Mouse (Mus musculus) gastrocnemius, postnatal 10 days (tissue): ENCODE results near the gene Gm2115. TPM values are rescaled to one million over a fixed set of nuclear protein-coding genes. Genes with fewer than 3 reads are reported as not detected.

Experiments
- DNase-seq: peaks from one replicate; pipeline ENCODE4 v3.0.0; 2021; ENCODE audit warnings: mixed read lengths
- total RNA-seq, 2 experiments: library from RNA; stranded (reverse); gene quantifications; 2 replicates each; pipeline ENCODE4 v1.2.3; 2021

Gene Gm2115
- total RNA-seq, 2 experiments from 2014 or later: 0.59 to 0.65 TPM

DNA sequence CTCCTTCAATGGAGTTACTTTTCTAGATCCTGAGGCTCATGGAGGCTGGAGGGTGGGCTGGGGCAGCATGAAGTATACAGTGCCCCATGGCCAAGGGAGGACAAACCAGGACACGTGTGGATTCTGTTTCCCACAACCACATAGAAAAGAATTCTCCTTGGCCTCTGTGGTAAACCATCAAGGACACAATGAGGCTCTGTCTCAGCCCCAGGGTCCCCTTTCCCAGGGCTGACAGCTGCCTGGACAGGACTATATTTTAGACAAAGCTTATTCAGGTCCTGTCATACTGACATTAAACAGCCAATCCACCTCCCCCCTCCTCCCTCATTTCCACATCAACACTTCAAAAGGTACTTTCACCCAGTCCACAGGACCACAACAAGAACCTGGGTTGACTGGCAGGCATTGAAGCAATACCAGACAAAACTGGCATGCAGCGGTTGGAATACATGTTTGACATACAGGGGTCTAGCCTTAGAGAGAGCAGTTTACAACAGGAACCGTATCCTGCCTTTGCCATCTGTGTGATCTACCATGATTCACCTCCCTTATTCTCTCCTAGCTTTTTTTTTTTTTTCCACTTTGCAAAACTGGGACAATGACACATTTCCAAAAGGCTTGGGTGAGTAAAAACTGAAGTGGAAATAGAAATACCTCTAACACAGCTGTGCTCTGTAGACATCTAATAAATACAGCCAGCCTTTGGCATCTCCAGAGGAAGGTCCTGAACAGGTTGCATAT is 57.8 kb downstream of the Gm2115 start:
- DNase-seq: no peak

DNA sequence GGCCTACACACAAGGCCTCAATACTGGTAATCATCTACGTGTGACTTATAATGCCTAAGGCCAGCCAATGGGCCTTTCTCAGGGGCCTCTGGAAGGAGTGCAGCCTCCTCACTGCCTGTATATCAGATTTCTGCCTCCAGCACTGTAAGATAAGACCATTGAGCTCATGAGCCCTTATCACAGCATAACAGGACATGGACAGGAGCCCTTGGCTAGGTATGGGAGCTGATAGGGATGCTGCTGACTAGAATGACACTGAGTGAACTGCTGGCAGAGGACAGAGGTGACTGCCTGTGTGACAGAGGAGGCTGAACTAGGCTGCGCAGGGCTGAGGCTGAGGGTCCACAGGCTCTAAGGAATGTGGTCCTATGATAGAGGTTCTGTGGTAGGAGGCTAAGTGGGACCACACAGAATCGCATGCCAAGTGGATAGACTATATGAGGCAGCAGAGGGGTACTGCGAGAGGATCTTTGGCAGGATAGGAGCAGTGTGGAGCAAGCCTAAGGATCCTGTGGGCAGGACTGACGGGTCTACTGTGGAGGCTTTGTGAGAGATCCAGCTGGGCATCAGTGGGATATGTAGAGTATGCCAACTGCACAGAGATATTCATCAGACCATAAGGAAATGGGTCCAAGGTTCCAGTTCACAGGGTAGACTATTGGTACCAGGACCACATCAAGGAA is 58.5 kb downstream of the Gm2115 start:
- DNase-seq: no peak

DNA sequence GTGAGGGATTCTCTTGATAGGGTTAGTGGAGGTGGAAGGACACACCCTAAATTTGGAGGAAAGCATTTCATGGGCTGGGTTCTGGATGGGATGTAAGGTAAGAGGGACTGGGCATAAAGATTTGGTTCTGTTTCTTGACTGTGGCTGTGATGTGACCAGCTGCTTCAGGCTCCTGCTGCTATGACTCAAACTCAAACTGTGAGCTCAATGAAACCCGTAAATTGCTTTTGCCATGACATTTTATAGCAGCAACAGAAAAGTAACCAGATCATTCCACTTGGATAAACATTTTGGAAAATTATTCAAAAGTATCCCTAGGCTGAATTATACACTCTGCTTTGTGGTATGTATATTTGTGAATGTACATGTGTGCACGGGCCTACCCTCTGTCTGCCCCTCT is 61.9 kb downstream of the Gm2115 start:
- no peak for DNase-seq

DNA sequence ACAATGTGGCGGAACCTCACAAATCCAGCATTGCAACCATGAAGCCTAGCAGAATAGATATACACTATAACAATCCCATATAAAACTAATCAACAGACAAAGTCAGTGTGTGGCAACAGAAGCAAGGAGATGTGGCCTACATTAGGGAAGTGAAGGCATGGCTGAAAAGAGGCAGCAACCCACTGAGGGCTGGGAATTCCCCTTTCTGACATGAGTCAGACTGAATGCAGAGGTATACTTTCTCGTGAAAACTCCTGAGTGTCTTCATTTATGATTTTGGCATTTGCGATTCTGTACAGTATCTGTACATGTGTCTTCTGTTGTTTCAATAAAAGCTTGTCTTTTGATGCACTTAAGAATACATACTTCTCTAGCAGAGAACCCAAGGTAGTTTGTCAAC is 62.6 kb downstream of the Gm2115 start:
- DNase-seq: no peak

DNA sequence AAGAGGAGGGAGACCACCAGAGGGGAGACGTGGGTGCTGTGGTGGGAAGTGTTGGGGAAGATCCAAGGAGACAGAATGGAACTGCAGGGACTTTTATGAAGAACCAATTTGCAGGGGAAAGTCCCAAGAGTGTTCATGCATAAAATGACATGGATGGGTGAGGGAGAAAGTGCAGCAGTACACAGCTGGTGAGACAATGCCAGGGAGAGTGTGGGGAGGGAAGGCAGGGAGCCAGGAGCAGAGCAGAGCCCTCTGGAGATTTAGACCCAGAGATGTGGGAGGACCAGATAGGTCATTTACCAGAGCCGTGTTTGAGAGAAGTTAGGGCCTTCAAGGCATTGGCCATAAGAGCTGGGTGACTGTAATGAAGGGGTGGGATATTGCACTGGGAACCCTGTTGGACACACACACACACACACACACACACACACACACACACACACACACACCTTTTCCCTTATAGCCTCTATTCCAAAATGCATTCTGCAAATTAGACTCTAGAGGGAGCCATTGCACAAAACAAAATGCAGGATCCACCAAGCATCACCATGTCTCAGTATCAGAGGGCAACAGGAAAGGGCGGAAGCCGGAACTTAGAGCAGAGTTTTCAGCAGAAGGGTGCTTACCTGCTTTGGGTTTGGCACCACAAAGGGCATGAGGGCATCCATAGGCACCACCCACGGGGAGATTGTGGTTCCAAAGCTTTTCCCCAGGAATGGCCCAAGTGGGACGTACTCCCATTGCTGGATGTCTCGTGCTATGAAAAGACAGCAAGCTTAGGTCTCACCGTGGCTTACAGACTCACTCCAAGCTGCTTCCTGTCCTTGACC is 65.5 kb downstream of the Gm2115 start:
- DNase-seq: no peak

DNA sequence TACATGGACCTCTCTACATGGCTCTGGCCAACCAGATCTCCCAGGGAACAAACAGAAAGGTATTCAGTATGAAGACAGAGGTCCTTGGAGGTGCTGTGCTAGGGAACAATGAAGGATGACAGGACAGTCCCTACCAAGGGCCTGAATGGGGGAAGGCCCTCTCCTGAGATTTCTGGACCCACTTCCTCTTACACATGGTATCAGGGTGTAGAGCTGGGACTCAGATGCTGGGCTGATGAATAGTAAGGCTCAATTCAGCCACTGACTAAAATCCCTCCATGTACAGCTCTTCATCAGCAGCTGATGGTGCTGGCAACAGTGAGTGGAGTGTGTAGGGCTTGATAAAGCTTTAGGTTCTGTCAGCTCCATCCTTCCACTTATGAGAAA is 66.2 kb downstream of the Gm2115 start:
- DNase-seq: no peak

DNA sequence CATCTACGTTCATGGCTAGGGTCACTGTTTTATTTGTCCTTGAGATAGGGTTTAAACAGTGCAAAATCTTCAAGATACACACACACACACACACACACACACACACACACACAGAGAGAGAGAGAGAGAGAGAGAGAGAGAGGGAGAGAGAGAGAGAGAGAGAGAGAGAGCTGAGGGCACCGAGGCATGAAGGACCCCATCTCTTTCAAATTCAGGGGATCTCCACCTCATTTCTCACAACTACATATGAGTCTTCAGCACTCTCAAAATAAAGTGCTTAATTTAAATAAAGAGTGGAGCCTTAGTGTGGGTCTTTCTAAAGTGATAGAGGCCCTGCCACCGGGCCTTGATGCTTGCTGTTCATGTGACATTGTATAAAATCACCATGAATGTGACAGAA is 67.2 kb downstream of the Gm2115 start:
- no peak for DNase-seq

DNA sequence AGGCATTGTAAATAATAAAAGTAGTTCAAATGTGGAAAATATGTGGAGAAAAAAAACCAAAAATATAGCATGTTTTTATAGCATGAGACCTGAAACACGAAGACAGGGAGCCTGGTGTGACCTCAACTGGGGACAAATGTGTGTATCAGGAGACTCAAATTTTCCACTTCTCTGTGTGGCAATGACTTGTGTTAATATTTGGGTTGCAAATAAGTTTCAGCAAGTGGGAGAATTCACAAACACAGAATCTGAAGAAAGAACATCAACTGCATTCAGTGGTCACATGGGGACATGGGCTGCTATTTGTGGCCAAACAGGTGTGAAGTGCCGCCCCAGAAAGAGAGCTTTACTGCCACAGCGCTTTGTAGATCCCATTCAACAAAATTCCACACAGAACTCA is 67.9 kb downstream of the Gm2115 start:
- DNase-seq: no peak

DNA sequence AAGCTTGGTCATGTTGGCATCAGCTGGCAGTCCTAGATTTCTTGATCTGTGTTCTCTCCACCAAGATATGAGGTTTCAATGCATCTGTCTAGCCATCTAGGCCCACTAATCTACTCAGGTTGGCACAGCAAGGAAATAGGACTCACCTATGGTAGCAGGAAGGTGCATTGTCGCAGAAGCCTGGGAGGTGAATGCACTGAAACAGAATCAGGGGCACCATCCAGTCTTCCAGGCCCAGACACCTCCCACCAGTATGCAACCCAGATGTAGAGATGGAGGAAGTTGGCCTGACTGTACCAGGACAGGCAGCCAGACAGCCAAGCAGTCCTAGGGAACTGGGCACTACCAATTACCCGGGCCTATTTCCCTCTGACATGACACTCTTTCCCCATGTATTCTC is 71.9 kb downstream of the Gm2115 start:
- no peak for DNase-seq

DNA sequence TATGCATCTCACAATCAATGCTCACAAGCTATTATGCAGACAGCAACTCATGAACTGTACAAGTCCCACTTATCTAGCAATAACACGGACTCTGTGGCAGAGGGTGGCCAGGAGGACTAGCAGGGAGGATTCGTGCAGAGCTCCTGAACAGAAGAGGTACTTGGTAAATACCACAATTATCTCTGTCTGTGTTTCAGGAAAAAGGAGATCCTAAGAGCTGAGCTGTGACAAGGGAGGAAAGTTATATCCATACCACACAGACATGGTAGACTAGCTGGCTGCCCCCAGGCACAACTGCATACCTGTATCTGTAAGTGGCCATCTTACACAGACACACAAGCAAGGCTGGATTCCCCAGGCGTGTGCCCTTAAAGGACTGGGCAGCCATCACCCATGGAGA is 72.6 kb downstream of the Gm2115 start:
- DNase-seq: no peak

DNA sequence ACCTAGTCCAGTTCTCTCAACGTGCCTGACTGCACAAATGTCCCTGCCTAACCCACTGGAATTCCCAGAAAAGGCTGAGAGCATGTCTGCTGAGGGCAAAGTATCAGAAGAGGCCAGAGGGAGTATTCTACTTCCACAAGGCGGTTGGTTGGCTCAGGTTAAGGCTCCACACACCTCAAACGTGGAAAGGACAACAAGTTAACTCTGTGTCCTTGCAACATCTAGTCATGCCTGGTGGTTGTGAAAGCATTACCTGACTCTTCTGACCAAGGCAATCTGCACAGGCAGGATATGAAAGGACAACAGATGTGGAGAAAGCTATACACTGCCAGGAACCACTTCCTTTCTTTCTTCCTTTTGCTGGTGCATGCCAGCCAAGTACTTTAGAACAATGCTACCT is 75.7 kb downstream of the Gm2115 start:
- DNase-seq: no peak

DNA sequence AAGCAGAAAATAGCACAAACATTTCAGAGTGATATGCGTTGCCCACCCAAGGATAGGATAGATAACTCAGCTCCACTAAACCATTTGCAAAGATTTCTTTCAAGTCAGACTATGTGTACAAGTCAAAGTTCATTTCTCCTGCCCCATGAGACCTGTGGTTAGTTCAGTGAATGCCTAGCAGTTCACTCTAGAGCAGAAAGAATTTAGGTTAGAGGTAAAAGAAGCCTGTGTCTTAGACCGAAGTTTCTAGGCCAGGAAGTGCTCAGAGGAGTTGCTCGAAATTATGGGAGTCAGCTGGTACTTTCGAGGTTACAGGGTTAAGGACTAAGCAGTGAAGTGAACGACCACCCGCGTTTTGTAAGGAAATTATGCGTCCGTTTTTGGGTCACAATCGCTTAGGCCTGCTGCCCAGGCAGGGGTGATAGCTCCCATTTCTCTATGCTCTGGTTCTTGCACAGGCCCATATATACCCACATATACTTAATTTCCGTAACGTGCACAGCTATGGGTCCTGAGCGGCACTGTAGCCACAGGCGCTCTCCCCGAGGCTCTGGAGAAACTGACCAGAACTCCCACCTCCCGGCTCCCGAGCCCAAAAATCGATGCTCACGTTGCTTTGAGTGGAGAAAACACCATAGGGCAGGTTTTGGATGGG is 76.4 kb downstream of the Gm2115 start:
- DNase-seq: no peak

DNA sequence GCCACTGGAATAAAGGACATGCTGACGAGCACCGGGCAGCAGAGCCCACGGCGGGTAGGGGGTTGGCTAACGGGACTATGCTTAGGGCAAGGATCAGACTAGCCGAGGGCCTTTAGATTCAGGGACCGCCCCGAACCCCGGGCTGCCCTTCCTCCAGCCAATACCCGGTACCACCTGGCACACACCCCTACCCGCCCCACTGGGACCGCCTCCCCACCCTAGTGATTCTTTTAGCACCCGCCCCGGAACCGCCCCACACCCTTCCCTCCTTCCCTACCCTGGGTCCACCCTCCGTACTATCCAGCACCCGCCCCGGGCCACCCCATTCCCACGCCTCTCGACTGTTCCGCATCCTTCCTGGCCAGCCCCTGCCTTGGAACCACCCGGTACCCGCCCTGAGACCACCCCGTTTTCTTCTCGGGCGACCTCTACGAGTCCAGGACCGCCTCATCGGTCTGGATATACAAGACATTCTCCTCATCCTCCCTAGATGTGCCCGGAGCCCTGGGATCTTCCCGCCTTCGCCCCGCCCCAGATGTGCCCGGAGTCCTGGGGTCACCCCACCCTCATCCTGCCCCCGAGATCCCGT is 77.0 kb downstream of the Gm2115 start:
- peak; percentile 62 for DNase-seq

DNA sequence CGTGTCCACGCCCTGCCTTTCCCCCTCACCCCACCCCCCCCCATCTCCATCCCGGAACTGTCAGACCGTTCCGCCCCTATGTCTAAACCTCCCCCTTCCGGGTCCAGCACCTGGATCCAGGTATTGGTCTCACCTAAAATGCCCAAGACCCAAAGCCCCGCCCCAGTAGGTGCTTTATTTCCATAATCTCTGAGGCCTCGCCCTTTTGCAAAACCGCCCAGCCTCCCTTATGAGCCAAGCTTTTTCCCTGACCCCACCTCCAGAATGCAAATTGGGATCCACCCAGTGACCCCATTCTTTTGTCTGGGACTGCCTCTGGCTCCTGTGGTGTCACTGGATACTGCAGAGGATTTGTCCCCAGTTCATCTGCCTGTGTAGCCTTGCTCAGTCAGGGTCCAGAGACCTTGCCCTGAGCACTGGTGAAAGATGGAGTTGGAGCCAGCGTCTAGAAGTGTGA is 77.6 kb downstream of the Gm2115 start, which contains the start of gene Fah:
Gene Fah, minus strand, starts transcription at position 430 of the 457 bp plus-strand sequence.
- DNase-seq: peak; percentile 12

DNA sequence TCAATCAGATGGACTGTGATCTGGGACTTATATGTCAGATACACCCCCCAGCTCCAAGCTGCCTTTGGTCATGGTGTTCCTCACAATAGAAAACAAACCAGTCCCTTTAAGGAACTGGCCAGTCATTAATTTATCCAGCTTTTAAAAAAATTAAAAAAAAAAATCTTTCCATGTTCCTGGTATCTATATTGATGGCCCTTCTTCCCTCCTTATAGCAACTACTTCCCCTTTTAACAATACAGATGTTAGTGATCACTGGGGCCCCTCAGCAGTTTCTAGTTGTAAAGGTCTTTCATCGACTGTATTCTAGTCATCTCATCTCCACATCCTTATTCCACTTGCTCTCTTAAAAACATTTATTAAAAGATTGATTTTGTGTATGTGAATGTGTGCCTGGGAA is 82.9 kb downstream of the Gm2115 start:
- DNase-seq: no peak

DNA sequence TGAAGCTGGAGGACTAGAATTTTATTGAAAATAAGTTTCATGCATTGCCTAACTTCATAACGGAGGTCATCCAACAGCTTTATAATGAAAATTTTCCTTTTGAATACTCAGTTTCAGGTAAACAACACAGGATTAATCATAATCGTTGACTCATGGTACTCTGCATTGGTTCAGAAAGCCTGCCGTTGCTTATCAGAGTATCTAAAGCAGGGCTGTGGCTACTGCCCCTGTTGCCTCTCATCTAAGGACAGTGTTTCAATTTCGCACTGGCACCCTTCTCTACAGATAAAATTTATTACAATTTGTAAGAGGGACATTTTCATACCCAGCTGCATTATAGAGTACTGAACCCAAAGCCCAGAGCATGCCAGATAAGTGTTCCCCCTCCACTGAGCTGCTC is 83.7 kb downstream of the Gm2115 start:
- no peak for DNase-seq

DNA sequence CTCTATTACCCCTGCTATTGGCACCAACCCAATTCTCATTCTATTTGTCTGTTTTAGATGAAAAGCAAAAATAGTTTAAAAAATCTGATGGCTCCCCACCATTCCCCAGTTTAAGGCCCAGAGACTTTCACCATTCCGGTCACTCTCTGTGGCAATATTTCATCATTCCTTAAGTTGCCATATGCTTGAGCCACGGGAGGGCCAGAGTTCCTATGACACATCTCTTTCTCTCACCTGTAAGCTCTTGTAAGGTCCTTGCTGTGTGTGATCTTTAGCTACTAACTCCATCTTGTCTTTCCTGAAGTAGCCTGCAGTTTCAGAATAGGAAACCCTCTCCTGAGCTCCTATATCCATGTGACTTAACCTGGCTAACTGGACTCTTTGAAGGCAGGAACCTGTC is 90.2 kb downstream of the Gm2115 start:
- no peak for DNase-seq

DNA sequence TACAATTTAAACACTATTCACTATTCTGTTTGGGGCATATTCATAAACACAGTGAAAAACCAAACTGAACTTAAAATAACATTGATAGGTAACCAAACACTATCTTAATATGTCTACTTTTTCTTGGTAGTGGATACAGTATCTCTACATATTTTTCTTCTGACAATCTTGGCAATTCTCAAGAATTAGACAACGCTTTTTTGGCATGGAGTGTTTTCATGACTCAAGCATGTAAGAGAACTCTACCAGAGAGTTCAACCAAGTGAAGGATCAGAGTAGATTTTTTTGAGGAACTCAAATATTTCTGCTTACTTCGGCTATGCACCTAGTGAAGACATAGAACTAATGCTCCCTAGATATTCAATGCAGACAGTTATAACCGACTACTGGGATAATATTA is 92.2 kb downstream of the Gm2115 start:
- no peak for DNase-seq

DNA sequence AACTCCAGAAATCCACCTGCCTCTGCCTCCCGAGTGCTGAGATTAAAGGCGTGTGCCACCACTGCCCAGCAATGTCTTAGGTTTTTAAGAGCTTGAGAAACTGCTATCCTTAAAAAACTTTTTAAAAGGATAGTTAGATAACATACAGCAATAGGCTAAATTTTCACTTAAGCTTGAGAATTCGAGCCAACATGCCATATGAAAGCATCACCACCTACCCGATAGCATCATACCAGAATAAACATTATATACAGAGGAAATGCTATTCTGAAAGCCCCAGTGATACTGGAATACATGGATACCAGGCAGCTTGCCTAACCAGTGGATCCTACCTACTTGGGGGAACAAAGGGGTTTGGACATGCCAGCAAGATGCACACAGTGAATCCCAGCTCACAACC is 95.0 kb downstream of the Gm2115 start:
- no peak for DNase-seq

DNA sequence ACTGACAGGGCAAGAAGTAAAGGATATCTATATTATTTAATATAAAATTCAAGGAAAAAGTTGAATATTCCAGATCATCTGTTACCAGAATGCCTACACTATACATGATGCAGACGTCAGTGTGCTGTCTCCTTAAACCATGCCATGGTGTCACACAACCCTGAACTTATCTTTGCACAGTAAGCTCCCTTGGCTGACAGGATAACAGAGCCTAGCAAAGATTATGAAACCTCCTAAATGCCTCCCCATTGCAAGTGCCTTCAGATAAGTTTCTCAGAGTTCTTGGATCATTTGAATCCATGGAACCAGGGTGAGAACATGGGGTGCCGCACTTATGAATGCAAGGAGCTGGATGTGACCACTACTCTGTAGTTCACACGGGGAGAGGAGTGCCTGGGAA is 103.1 kb downstream of the Gm2115 start:
- DNase-seq: no peak
